Mouse (Mus musculus) embryonic facial prominence, embryonic 12.5 days (tissue): ENCODE measurements around the gene Sdc4. TPM values are rescaled to one million over a fixed set of nuclear protein-coding genes. Genes with fewer than 3 reads are reported as not detected.

Source experiments
- ATAC-seq: fragments of 200-750 bp; cut with Nextera tagmentation; 2 replicates; pipeline ENCODE4 v1.8.0; 2017; ENCODE audit not compliant: insufficient number of reproducible peaks, insufficient read depth, low FRiP score, low TSS enrichment
- H3K27ac ChIP-seq: fragments of 300-500 bp; sonication (generic); 2 replicates; pipeline ENCODE4 v1.5.1; 2016; ENCODE audit warnings: mild to moderate bottlenecking
- H3K27me3 ChIP-seq: fragments of 300-500 bp; sonication (generic); 2 replicates; pipeline ENCODE4 v1.6.1; 2016; ENCODE audit warnings: mild to moderate bottlenecking, moderate library complexity
- H3K36me3 ChIP-seq: fragments of 300-500 bp; sonication (generic); 2 replicates; pipeline ENCODE4 v1.6.1; 2016; ENCODE audit warnings: mild to moderate bottlenecking
- H3K4me1 ChIP-seq: fragments of 300-500 bp; sonication (generic); 2 replicates; pipeline ENCODE4 v1.6.1; 2016
- H3K4me2 ChIP-seq: fragments of 300-500 bp; sonication (generic); replicated peaks from 2 replicates; pipeline ENCODE4 v1.6.1; 2016; ENCODE audit warnings: mild to moderate bottlenecking, moderate library complexity
- H3K4me3 ChIP-seq: fragments of 300-500 bp; sonication (generic); 2 replicates; pipeline ENCODE4 v1.5.1; 2016; ENCODE audit warnings: mild to moderate bottlenecking
- H3K9ac ChIP-seq: fragments of 300-500 bp; sonication (generic); 2 replicates; pipeline ENCODE4 v1.6.1; 2016; ENCODE audit warnings: mild to moderate bottlenecking, moderate library complexity
- H3K9me3 ChIP-seq: fragments of 300-500 bp; sonication (generic); 2 replicates; pipeline ENCODE4 v1.6.1; 2016; ENCODE audit warnings: mild to moderate bottlenecking, moderate library complexity
- WGBS: fragments of 180-500 bp; shearing (Covaris S2); methylation state at CpG from one replicate; pipeline ENCODE4 v1.1.7; 2016; 5-methylcytosine and 5-hydroxymethylcytosine counted together
- polyA plus RNA-seq: library from polyadenylated mRNA; unstranded; fragments of >200 nt; fragmentation: Nextera tagmentation; extraction: Ambion mirVana; gene quantifications from 2 replicates; pipeline ENCODE4 v1.2.1, GENCODE M21; 2016

The Sdc4 gene
- polyA plus RNA-seq = 42.6 and 44.4 TPM in 2 replicates

DNA sequence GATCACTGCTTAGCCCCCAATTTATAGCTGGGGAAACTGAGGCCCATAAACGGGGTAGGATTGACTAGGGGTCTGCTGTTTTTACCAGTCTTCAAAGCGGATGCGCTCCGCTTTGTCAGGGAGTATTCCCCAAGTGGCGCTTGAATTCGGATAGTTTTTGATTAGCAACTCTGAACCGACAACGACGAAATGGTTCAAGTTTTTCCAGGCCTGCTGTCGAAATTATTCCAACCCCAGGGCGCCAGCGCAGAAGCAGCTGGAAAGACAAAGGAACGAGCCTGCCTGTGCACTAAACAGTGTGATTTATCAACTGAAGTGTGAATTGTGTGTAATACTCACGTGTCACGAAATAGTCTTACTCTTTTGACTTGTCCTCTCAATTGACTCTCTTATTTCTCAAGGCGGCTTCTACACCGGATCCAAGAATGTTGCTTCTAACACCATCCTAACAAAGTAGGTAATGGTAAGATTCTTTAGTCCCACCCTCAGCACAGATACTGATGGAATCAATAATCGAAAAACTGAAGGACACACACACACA, at the start of gene Sdc4:
TSS of gene Sdc4 (minus strand) at position 428 of the 541 bp plus-strand sequence.
- Histone ChIP-seq H3K4me2 (peak within 1 kb of the TSS; percentile 86), H3K9me3 (no peaks in the 10 kb centered on the region), H3K27me3 (peaks cover 5% of the 10 kb centered on the region; the same call in 1 of the 2 replicates), H3K9ac (peak within 1 kb of the TSS; percentile 78), H3K4me3 (peak within 1 kb of the TSS; percentile 62), H3K36me3 (no peaks in the 10 kb centered on the region), H3K4me1 (peaks cover 32% of the 10 kb centered on the region), H3K27ac (peak within 1 kb of the TSS; percentile 54)
- WGBS = 8% methylated on average over 18 of the region's 18 CpGs
- ATAC-seq = no peak

DNA sequence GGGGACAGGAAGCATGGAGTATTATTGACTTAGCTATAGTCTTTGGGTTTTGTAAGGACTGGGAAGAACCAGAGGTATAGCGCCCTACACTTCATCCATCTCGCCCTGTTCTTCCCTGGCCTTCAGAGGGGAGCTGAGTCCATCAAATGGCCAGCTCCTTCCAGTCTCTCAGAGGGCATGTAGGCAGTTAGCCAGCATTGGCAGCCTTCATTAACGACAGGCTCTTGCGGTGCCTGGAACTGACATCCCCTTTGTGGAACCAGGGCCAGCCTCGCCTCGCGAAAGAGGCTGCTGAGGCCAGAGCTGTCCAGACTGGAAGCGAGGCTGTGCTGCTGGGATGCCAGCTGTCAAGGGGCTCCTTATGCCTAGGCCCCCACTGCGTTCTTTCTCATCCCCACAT, 44.1 kb upstream of the Sdc4 start:
- Histone ChIP-seq H3K27ac (no peak overlapping the region), H3K4me3 (no peak overlapping the region), H3K4me1 (peaks cover 9% of the 10 kb centered on the region; the same call in 1 of the 2 replicates), H3K36me3 (no peaks in the 10 kb centered on the region), H3K9me3 (no peaks in the 10 kb centered on the region), H3K4me2 (no peak overlapping the region), H3K9ac (no peak overlapping the region), H3K27me3 (peaks cover 46% of the 10 kb centered on the region)
- no peak for ATAC-seq
- WGBS = 57% methylated on average over 9 of the region's 9 CpGs

DNA sequence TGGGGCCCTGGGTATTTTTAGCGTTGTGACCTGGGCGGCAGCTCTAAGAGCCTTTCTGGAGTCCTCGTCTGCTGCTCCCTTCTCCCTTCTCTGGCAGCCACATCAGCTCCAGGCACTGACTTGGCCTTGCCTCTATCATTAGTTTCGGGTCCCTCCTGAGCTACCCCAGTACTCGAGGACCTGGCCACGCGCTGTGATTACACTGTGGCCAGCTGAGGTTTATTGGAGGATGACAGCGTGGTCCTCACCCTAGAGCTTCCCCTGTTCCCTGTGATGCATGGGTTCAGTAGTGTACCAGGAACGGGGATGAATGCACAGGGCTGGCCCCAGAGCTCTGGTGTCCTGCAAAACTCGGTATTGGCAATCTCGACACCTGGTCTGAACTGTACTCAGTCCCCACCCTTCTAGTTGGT, 43.4 kb upstream of the Sdc4 start:
- Histone ChIP-seq H3K9me3 (no peaks in the 10 kb centered on the region), H3K9ac (peak overlapping the region; percentile 68), H3K27me3 (peaks cover 46% of the 10 kb centered on the region), H3K4me2 (peak overlapping the region; percentile 100), H3K4me3 (peak overlapping the region; percentile 84), H3K4me1 (peaks cover 9% of the 10 kb centered on the region; the same call in 1 of the 2 replicates), H3K36me3 (no peaks in the 10 kb centered on the region), H3K27ac (no peak overlapping the region)
- 9% methylated on average over 11 of the region's 11 CpGs for WGBS
- ATAC-seq = no peak

DNA sequence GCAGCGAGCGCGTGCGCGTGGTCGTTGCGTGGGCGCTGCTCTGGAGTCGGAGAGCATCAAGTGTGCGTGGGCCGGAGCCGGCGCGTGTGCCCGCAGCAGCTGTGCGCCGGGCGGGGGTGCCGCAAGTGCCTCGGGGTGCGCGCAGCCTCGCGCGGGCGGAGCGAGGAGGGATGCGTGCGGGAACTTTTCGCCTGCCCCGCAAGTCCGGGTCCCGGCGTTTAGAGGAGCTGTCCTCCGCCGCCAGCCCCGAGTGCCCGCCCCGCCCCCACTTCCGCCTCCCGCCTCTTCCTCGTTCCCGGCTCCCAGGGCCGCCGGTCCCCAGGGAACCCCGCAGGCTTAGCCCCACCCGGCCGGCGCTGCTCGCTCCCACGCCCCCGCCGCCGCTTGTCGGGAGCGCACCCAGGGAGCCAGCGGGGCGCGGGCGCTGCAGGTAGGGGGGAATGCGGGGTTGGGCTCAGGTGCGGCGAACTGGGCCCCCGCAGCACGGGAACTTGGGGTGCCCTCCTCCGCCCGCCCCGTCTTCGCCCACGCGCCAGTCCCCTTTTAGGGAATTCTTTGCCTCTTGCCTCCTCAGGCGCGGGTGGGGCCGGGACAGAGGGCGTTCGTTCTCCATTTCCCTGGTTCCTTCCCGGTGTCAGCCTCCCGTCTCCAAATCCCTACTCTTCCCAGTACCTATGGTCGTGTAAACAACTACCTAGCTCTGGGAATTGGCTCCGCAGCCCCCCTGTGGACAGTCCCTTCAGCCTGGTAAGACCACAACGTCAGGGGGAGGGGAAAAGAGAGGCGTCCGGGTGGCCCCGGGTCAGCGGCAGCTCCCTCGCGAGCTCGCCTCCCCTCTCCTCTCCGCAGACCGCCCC, 42.8 kb upstream of the Sdc4 start:
- Histone ChIP-seq H3K36me3 (no peaks in the 10 kb centered on the region), H3K27me3 (peaks cover 46% of the 10 kb centered on the region), H3K9me3 (no peaks in the 10 kb centered on the region), H3K9ac (peak overlapping the region; percentile 68), H3K27ac (no peak overlapping the region), H3K4me2 (peak overlapping the region; percentile 100), H3K4me3 (peak overlapping the region; percentile 84), H3K4me1 (peaks cover 9% of the 10 kb centered on the region; the same call in 1 of the 2 replicates)
- ATAC-seq = no peak
- 1% methylated on average over 87 of the region's 90 CpGs for WGBS

DNA sequence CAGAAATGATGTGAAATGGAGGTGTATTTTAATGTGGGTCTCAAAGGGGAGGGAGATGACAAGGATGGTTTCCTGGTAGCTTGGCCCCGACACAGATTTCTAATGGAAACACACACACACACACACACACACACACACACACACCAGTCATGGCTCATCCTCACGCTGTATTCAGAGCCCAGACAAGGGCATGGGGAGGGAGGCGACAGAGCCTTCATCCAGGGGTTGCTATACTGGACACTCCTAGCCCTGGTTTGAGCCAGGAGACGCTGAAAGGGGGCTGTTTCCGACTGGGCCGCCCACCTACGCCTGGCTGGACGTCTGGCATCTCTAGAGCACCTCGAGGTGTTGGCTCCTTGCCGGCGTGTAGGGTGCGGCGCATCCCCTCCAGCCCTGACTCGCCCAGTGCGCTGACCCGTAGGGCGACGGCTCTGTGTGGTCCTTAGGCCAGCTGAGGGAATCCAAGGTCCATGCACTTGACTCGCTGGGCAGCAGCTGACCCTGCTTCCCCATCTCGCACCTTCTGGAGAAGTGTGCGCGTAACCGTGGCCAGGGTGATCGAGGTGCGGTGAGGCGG, 42.1 kb upstream of the Sdc4 start, which contains the start of gene Dbndd2:
TSS of gene Dbndd2 (plus strand) at position 426 of the 577 bp plus-strand sequence.
- H3K4me3 ChIP-seq = peak within 1 kb of the TSS; percentile 84
- peaks cover 9% of the 10 kb centered on the region; the same call in 1 of the 2 replicates for H3K4me1 ChIP-seq
- no peaks in the 10 kb centered on the region for H3K9me3 ChIP-seq
- H3K9ac ChIP-seq = peak within 1 kb of the TSS; percentile 68
- peak within 1 kb of the TSS; percentile 100 for H3K4me2 ChIP-seq
- H3K27ac ChIP-seq = no peak within 1 kb of the TSS
- H3K36me3 ChIP-seq = no peaks in the 10 kb centered on the region
- ATAC-seq = no peak
- H3K27me3 ChIP-seq = peaks cover 46% of the 10 kb centered on the region
- 3% methylated on average over 26 of the region's 26 CpGs for WGBS

DNA sequence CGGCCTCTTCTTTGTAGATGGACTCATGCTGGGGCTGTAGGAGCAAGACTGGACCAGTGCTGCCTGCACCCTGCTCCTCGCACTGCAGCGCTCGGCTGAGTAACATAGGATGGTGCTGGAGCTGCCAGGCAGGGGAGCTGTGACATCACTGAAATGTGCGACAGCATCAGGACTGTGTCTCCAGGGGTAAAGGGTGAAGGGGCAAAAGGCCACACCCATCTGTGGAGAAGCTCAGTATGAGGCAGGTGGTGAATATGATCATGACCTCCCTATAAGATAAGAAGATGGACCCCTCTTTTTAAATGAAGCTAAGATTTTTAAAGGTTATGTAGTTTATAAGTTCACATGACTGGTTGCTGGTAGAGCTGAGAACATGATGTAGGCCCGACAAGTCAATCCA, 29.9 kb upstream of the Sdc4 start, which contains the start of gene Trp53tg5:
TSS of gene Trp53tg5 (minus strand) at position 101 of the 400 bp plus-strand sequence.
- Histone ChIP-seq H3K27ac (no peak within 1 kb of the TSS), H3K36me3 (peaks cover 11% of the 10 kb centered on the region), H3K4me1 (no peaks in the 10 kb centered on the region), H3K4me3 (no peak within 1 kb of the TSS), H3K27me3 (no peaks in the 10 kb centered on the region), H3K9ac (no peak within 1 kb of the TSS), H3K4me2 (no peak within 1 kb of the TSS), H3K9me3 (no peaks in the 10 kb centered on the region)
- 84% methylated on average over 6 of the region's 6 CpGs for WGBS
- ATAC-seq = peak; percentile 28; the same call in 1 of the 2 replicates

DNA sequence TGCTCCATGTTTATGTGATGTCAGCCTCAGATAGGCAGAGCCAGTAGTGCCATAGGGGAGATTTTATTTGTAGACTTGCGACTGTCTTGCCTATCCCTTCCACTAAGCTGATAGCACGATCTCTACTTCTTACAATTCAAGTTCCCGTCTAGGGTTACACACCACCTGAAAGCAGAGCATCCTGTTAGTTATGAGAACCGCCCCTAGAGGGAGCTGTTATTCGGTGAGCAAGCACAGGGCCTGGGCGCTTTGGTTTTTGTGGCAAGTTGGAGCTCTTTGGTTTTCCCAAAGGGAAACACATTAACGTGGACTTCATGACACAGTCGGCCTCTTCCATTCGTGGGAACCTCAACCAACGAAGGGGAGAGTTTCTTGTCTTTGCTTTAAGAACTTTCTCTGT, 26.6 kb upstream of the Sdc4 start:
- WGBS = 25% methylated on average over 10 of the region's 10 CpGs

DNA sequence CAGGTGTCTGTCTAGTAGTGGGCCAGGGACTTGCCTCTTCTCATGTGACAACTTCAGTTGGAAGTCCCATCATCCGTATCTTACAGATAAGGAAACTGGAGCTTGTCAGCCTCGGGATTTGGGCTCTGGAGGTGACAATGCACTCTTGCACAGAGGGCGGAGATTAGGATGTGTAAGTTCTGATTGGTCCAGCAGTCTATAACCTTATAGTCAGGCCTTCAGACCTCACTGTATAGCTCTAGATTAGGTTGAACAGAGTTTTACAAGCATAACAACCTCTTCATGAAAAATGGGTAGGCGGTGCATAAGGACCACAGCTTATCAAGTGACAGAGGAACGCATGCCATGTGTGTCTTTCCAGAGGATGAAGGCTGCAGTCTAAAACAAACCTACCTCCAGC, 23.1 kb upstream of the Sdc4 start:
- no peak overlapping the region for H3K27ac ChIP-seq
- H3K9me3 ChIP-seq = no peaks in the 10 kb centered on the region
- H3K4me3 ChIP-seq = no peak overlapping the region
- peaks cover 6% of the 10 kb centered on the region for H3K4me1 ChIP-seq
- WGBS = 83% methylated on average over 5 of the region's 5 CpGs
- H3K9ac ChIP-seq = no peak overlapping the region
- no peak overlapping the region for H3K4me2 ChIP-seq
- no peaks in the 10 kb centered on the region for H3K27me3 ChIP-seq
- ATAC-seq = no peak
- peaks cover 23% of the 10 kb centered on the region for H3K36me3 ChIP-seq

More for the DNA sequence above, 26.6 kb upstream of the Sdc4 start:
- no peak overlapping the region for H3K4me2 ChIP-seq
- no peaks in the 10 kb centered on the region for H3K4me1 ChIP-seq
- no peak overlapping the region for H3K9ac ChIP-seq
- no peak overlapping the region for H3K4me3 ChIP-seq
- peaks cover 19% of the 10 kb centered on the region for H3K36me3 ChIP-seq
- ATAC-seq = no peak
- H3K9me3 ChIP-seq = no peaks in the 10 kb centered on the region
- no peaks in the 10 kb centered on the region for H3K27me3 ChIP-seq
- H3K27ac ChIP-seq = no peak overlapping the region

DNA sequence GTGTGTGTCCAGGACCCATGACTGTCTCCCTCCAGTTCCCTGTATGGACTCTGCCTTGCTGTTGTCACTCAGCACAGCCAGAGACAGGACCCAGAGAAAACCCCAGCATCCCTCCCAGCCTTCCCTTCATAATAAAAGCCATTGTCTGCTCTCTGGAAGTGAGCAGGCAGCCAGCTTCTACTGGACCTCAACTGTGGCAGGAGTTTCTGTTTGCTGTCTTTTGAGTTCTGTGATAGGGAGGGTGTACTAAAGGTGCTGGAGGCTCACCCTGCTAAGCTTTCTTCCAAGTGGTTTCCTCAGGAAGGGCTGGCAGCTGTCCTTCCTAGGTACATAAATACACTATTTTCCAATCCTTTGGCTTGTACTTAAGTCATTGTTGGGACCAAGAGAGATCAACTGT, 21.5 kb upstream of the Sdc4 start:
- H3K9ac ChIP-seq = no peak overlapping the region
- no peak overlapping the region for H3K4me3 ChIP-seq
- peaks cover 20% of the 10 kb centered on the region for H3K36me3 ChIP-seq
- no peak overlapping the region for H3K4me2 ChIP-seq
- ATAC-seq = no peak
- H3K4me1 ChIP-seq = peaks cover 11% of the 10 kb centered on the region
- no peaks in the 10 kb centered on the region for H3K27me3 ChIP-seq
- H3K9me3 ChIP-seq = no peaks in the 10 kb centered on the region
- no peak overlapping the region for H3K27ac ChIP-seq

DNA sequence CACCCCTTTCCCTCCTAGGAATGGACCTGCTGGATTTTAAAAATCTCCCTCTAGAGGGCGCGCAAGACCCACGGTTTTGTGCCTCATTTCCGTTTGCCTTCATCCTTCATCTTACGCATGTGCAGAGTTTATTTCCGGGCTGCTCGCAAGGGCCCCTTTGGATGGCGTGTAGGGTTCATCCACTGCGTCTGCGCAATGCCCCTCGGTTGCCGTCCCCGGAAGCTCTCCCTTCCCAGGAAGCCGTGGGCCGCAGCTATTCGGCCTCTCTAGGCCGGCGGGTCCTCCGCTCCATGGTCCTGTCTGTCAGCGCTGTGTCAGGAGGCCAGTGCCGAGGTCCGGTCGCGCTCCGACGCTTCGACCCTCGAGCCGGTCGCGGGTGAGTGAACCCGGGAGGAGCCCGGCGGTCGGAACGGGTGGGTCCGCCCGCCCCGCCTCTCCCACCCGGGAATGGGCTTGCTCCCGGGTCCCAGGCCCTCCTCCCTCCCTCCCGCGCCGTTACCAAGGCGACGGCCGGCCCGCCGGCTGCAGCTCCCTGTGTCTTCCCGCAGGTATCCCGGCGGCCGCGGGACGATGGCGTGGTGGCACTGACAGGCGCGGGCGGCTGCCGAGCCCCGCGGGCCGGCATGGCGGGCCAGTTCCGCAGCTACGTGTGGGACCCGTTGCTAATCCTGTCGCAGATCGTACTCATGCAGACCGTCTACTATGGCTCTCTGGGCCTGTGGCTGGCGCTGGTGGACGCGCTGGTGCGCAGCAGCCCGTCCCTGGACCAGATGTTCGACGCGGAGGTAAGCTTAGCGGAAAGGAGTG, 17.3 kb upstream of the Sdc4 start, which contains the start of gene Gm20458:
TSS of gene Gm20458 (plus strand) at position 223 of the 807 bp plus-strand sequence.
- H3K4me3 ChIP-seq = peak within 1 kb of the TSS; percentile 86
- H3K4me1 ChIP-seq = peaks cover 22% of the 10 kb centered on the region
- no peaks in the 10 kb centered on the region for H3K9me3 ChIP-seq
- ATAC-seq = peak; percentile 99
- peak within 1 kb of the TSS; percentile 79 for H3K9ac ChIP-seq
- no peaks in the 10 kb centered on the region for H3K27me3 ChIP-seq
- H3K4me2 ChIP-seq = peak within 1 kb of the TSS; percentile 79
- H3K27ac ChIP-seq = peak within 1 kb of the TSS; percentile 30
- WGBS = under 1% methylated on average over 76 of the region's 79 CpGs
- peaks cover 19% of the 10 kb centered on the region for H3K36me3 ChIP-seq

DNA sequence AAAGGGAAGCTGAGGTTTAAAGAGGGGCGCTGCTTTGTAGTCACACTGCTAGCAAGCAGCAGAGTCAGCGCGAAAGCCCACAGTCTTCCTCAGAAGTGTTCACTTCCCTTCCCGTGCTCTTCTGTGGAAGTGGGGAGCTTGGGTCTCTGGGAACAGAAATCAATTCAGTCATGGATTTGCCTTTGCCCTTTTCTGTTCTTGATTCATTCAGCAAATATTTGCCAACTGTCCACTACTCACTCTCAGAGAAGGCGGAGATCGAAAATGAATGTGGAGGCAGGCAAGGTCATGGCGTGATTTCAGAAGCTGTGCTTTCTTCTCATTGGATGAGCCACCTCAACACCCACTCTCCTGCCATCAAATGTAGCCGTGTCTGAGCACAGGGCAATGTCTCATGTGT, 14.8 kb upstream of the Sdc4 start:
- H3K9me3 ChIP-seq = no peaks in the 10 kb centered on the region
- no peak overlapping the region for H3K4me3 ChIP-seq
- no peaks in the 10 kb centered on the region for H3K27me3 ChIP-seq
- H3K4me1 ChIP-seq = peaks cover 25% of the 10 kb centered on the region
- no peaks in the 10 kb centered on the region for H3K36me3 ChIP-seq
- H3K9ac ChIP-seq = no peak overlapping the region
- H3K4me2 ChIP-seq = no peak overlapping the region
- no peak for ATAC-seq
- no peak overlapping the region for H3K27ac ChIP-seq
- 87% methylated on average over 8 of the region's 8 CpGs for WGBS
